Mouse (Mus musculus) lung, embryonic 16.5 days (tissue): Measurements from ENCODE around the gene Gm17374. TPM values are rescaled to one million over a fixed set of nuclear protein-coding genes. Genes with fewer than 3 reads are reported as not detected.
"Not testable (repeated sequence)": the region's sequence is repeated elsewhere in the genome, so short reads cannot be mapped to it uniquely, and the experiment has no call there.

ENCODE experiments used
- ATAC-seq: fragments of 200-750 bp; cut with Nextera tagmentation; 2 replicates; pipeline ENCODE4 v1.8.0; 2017; ENCODE audit warnings: low read depth, mild to moderate bottlenecking, moderate library complexity
- H3K27ac ChIP-seq: fragments of 300-500 bp; sonication (generic); 2 replicates; pipeline ENCODE4 v1.5.1; 2014; ENCODE audit warnings: mild to moderate bottlenecking, control low read depth, low read length
- H3K27me3 ChIP-seq: fragments of 300-500 bp; sonication (generic); 2 replicates; pipeline ENCODE4 v1.6.1; 2014; ENCODE audit warnings: low read depth, low read length, mixed read lengths; ENCODE audit not compliant: control insufficient read depth, insufficient read depth
- H3K36me3 ChIP-seq: fragments of 300-500 bp; sonication (generic); 2 replicates; pipeline ENCODE4 v1.6.1; 2014; ENCODE audit warnings: low read length; ENCODE audit not compliant: control insufficient read depth, insufficient read depth
- H3K4me1 ChIP-seq: fragments of 300-500 bp; sonication (generic); replicated peaks from 2 replicates; pipeline ENCODE4 v1.6.1; 2014; ENCODE audit warnings: low read length, mixed read lengths; ENCODE audit not compliant: control insufficient read depth, insufficient read depth
- H3K4me2 ChIP-seq: fragments of 300-500 bp; sonication (generic); 2 replicates; pipeline ENCODE4 v1.6.1; 2014; ENCODE audit warnings: low read depth, low read length, control low read depth
- H3K4me3 ChIP-seq: fragments of 300-500 bp; sonication (generic); 2 replicates; pipeline ENCODE4 v1.5.1; 2014; ENCODE audit warnings: mild to moderate bottlenecking, low read length, control low read depth
- H3K9ac ChIP-seq: fragments of 300-500 bp; sonication (generic); 2 replicates; pipeline ENCODE4 v1.6.1; 2014; ENCODE audit warnings: low read length, control low read depth
- H3K9me3 ChIP-seq: fragments of 300-500 bp; sonication (generic); 2 replicates; pipeline ENCODE4 v1.6.1; 2016; ENCODE audit warnings: low read length; ENCODE audit not compliant: control insufficient read depth
- WGBS: fragments of 180-500 bp; shearing (Covaris S2); extraction: QIAGEN DNeasy Blood & Tissue Kit; methylation state at CpG from one replicate; pipeline ENCODE4 v1.1.7; 2014; 5-methylcytosine and 5-hydroxymethylcytosine counted together
- polyA plus RNA-seq: library from polyadenylated mRNA; unstranded; fragments of >200 nt; fragmentation: Nextera tagmentation; extraction: Ambion mirVana; gene quantifications from 2 replicates; pipeline ENCODE4 v1.2.1, GENCODE M21; 2015

Gm17374 gene
- not detected in 2 replicates for polyA plus RNA-seq

DNA sequence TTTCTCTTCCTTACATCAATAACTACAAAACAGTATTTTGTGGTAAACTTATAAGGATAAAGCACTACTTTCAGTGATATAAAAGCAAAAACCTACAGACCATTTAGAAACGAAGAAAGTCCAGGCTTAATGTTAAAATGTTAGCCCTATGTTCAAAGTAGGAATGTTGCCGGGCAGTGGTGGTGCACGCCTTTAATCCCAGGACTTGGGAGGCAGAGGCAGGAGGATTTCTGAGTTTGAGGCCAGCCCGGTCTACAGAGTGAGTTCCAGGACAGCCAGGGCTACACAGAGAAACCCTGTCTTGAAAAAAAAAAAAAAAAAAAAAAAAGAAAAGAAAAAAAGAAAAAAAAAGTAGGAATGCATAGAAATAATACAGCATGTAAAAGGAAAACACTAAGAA is at the start of gene Gm17374:
Gene Gm17374, plus strand, starts transcription at position 301 of the 400 bp plus-strand sequence.
- not testable (repeated sequence) for ATAC-seq, H3K9ac ChIP-seq, H3K4me1 ChIP-seq, H3K4me2 ChIP-seq, H3K4me3 ChIP-seq, H3K27ac ChIP-seq, H3K27me3 ChIP-seq, H3K9me3 ChIP-seq
- peaks cover 13% of the 10 kb centered on the region for H3K36me3 ChIP-seq
- WGBS: 89% methylated on average over 4 of the region's 4 CpGs

DNA sequence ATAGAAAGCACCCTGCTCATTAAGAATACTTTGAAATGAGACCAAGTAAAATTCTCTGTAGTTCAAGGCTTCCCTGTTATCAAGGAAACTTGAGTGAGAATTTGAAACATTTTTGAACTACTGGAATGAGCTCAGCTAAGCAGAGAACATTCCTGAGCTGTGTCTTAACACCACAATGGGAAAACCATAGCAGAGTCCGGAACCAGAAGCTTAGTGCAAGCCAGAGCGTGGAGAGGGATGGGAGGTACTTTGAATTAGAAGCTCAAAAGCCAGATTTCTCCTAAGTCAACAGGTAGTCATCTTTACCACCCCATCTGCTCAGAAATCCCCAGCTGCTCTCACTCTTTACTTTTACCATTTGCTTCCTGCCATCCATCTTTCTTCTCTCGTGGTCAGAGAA is 46.9 kb upstream of the Gm17374 start:
- Histone ChIP-seq H3K27me3 (no peaks in the 10 kb centered on the region), H3K4me3 (no peak overlapping the region), H3K27ac (no peak overlapping the region), H3K36me3 (no peaks in the 10 kb centered on the region), H3K4me1 (no peaks in the 10 kb centered on the region), H3K9ac (no peak overlapping the region), H3K4me2 (no peak overlapping the region), H3K9me3 (no peaks in the 10 kb centered on the region)
- ATAC-seq: no peak
- 43% methylated on average over 3 of the region's 3 CpGs for WGBS

DNA sequence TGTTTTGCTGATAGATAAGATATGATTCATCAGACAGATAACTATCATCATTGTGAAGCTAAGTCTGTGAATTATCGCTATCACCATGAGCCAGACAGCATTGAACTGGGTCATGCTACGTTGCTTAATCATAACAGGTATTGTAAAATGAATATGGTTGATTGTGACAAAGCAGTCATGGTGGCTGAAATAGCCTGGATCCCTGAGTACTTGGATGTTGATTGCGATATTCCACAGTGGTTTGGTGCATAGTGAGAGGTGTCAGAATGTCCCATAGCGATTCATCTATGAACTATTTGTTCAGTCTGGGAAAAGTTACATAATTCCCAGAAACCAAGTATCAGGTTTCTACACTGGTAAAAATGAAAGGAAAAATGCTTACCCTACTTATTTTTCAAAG is 44.2 kb upstream of the Gm17374 start:
- Histone ChIP-seq H3K27ac (no peak overlapping the region), H3K9me3 (no peaks in the 10 kb centered on the region), H3K4me3 (no peak overlapping the region), H3K4me1 (no peaks in the 10 kb centered on the region), H3K9ac (no peak overlapping the region), H3K36me3 (no peaks in the 10 kb centered on the region), H3K27me3 (no peaks in the 10 kb centered on the region), H3K4me2 (no peak overlapping the region)
- 77% methylated on average over 4 of the region's 4 CpGs for WGBS
- ATAC-seq: 0 out of 2 replicates have a peak, but pooled peaks have one; percentile 28

DNA sequence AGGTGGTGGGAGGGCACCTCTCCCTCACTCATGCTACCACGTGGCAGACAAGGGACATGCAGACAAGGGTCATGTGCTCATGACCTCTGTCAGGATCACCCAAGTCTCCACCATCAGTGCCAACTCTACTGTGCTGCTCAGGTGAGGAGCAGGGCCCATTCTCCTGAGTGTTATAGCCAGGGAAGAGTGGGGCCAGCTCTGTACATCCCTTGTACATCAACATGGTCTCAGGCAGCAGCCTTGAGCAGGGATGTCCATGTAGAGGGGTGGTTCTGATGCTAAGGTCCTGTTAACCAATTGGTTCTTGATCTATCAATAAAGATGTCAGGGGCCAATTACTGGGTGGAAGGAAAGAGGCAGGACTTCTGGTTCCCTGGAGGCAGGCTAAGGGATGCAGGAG is 42.9 kb upstream of the Gm17374 start:
- no peak for ATAC-seq
- Histone ChIP-seq H3K27ac (no peak overlapping the region), H3K36me3 (no peaks in the 10 kb centered on the region), H3K27me3 (no peaks in the 10 kb centered on the region), H3K9ac (no peak overlapping the region), H3K4me1 (no peaks in the 10 kb centered on the region), H3K4me2 (no peak overlapping the region), H3K9me3 (no peaks in the 10 kb centered on the region), H3K4me3 (no peak overlapping the region)
- WGBS: 24% methylated on average over 1 of the region's 1 CpGs

DNA sequence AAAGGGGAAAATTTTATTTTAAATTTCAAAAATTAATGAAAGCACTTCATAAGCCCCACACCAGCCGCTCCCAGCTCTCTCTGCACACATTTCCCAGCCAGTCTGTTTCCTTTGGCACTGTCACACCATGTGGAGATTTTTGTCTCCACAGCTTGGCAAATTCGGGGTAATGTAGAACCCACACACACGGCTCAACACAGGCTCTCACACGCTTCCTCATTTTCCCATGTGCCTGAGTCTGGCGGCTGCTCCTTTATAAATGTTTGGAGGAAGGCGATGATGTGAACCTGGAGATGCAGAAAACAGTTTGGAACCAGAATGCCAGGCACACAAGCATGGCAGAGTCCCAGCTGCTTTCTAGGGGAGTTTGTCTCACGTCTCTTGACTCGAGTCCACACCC is 38.0 kb upstream of the Gm17374 start:
- Histone ChIP-seq H3K9ac (no peak overlapping the region), H3K9me3 (no peaks in the 10 kb centered on the region), H3K4me3 (no peak overlapping the region), H3K4me2 (no peak overlapping the region), H3K27me3 (no peaks in the 10 kb centered on the region), H3K36me3 (no peaks in the 10 kb centered on the region), H3K4me1 (no peaks in the 10 kb centered on the region), H3K27ac (no peak overlapping the region)
- ATAC-seq: no peak
- 77% methylated on average over 8 of the region's 8 CpGs for WGBS

DNA sequence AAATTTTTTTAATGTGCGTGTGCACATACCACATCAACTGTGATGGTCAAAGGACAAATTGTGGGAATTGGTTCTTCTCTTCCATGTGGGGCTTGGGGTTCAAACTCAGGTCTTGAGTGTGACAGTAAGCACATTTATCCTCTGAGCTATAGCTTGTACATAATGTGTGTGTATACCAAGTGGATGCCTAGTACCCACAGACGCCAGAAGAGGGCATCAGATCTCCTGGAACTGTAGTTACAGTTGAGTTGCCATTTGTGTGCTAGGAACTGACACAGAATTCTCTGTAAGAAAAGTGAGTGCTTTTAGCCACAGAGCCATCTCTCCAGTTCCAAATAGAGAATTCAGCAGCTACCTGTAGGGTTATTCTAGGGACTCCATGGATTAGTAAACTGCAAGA is 26.3 kb upstream of the Gm17374 start:
- ATAC-seq: no peak
- 86% methylated on average over 2 of the region's 2 CpGs for WGBS

DNA sequence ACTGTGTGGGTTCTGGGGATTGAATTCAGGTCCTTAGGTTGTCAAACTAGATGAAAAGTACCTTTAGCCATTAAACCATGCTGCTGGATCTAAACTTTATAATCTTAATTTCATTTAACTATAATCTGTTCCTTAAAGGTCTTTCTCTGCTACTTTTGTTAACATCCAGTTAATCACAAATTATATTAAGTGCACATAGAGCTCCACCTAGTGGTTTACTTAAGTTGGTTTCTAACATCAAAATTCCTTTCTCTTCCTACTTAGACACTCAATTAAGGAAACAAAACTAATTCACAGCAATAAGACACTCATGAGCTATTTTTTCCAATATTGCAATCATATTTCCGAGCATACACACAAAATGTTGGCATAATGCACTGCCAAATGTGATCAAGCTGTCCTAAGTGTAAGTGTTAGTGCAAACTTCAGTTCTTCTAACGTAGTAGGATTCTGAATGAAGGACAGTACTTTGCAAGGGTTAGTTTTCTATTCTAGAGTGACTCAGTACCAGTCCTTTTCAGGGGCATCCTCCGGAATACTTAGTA is 7.4 kb downstream of the Gm17374 start:
- Histone ChIP-seq H3K4me1 (no peaks in the 10 kb centered on the region), H3K4me3 (no peak overlapping the region), H3K36me3 (peaks cover 19% of the 10 kb centered on the region), H3K27ac (no peak overlapping the region), H3K9ac (no peak overlapping the region), H3K9me3 (no peaks in the 10 kb centered on the region), H3K4me2 (no peak overlapping the region), H3K27me3 (no peaks in the 10 kb centered on the region)
- 76% methylated on average over 3 of the region's 3 CpGs for WGBS
- no peak for ATAC-seq

More for the DNA sequence above, 26.3 kb upstream of the Gm17374 start:
- H3K4me1 ChIP-seq: no peaks in the 10 kb centered on the region
- H3K4me3 ChIP-seq: no peak overlapping the region
- H3K4me2 ChIP-seq: no peak overlapping the region
- no peak overlapping the region for H3K27ac ChIP-seq
- peaks cover 38% of the 10 kb centered on the region for H3K36me3 ChIP-seq
- H3K9me3 ChIP-seq: no peaks in the 10 kb centered on the region
- H3K27me3 ChIP-seq: no peaks in the 10 kb centered on the region
- no peak overlapping the region for H3K9ac ChIP-seq

DNA sequence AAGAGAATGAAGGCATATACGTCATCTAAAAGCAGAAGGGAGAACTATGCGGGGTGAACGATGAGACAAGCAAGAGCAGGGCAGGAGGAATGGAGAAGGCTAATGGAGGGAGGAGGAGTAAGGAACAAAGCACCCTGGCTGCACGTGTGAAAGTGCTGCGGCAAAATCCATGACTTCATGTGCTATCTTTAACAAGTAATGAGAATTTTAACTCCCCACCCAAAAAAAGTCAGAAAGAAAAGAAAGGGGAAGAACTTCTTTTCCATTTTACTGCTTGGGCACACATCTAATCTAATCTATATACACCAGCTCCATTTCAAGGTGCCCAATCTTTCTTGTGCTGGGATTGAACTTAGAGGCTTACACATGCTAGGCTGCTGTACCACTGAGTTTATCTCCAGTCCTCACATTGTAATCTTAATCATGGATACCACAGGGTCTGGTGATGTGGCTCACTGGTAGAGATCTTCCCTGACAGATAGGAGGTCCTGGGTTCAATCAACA is 11.6 kb downstream of the Gm17374 start:
- WGBS: 94% methylated on average over 5 of the region's 5 CpGs
- Histone ChIP-seq H3K4me1 (no peaks in the 10 kb centered on the region), H3K36me3 (peaks cover 15% of the 10 kb centered on the region), H3K4me3 (no peak overlapping the region), H3K27ac (no peak overlapping the region), H3K9ac (no peak overlapping the region), H3K9me3 (no peaks in the 10 kb centered on the region), H3K27me3 (no peaks in the 10 kb centered on the region), H3K4me2 (no peak overlapping the region)
- ATAC-seq: no peak

DNA sequence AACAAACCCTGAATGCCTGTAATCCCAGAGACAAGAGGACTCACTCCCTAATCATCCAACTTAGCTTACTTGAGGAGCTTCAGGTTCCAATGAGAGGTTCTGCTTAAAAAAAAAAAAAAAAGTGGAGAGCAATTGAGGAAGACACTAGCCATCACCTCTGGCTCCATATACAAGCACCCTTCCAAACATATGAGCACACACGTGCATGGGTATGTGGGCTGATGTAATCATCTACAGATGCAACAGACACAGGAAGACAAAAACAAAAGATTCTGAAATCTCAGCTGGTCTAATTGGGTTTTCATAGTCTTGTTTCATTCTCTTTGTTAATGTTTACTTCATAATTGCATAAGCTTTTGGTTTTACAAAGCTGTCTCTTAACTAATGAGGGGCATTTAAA is 17.2 kb downstream of the Gm17374 start:
- Histone ChIP-seq H3K4me3 (no peak overlapping the region), H3K4me1 (peaks cover 13% of the 10 kb centered on the region), H3K36me3 (peaks cover 8% of the 10 kb centered on the region), H3K9me3 (no peaks in the 10 kb centered on the region), H3K9ac (no peak overlapping the region), H3K27ac (no peak overlapping the region), H3K4me2 (0 out of 2 replicates have a peak overlapping the region, but pooled peaks have one; percentile 14), H3K27me3 (no peaks in the 10 kb centered on the region)
- no peak for ATAC-seq
- WGBS: 62% methylated on average over 1 of the region's 1 CpGs
